Mouse (Mus musculus): ENCODE data around the gene Ifrd2. TPM values are rescaled to one million over a fixed set of nuclear protein-coding genes. Genes with fewer than 3 reads are reported as not detected.

The Ifrd2 gene
- 29.4 TPM for polyA plus RNA-seq (2012; fragmentation: generic; extraction: Trizol)

- TF ChIP-seq POLR2AphosphoS2 (IDR thresholded peaks at IDR 0.05; ENCODE audit: insufficient read length, low read depth) (peak; percentile 88), TCF3 (IDR thresholded peaks at IDR 0.05; ENCODE audit: insufficient read length, low read depth) (no peak), MYOG (IDR thresholded peaks at IDR 0.05; ENCODE audit: control insufficient read depth in 1 of 3, insufficient read depth in 1 of 3, insufficient read length in 2 of 3, low read depth in 2 of 3) (no peak), TCF12 (IDR thresholded peaks at IDR 0.05; ENCODE audit: insufficient read depth, poor library complexity, severe bottlenecking) (no peak), MYOD1 (IDR thresholded peaks at IDR 0.05; ENCODE audit: control insufficient read depth in 1 of 3, insufficient read length in 2 of 3, low read depth in 2 of 3) (no peak), REST (IDR thresholded peaks at IDR 0.05; ENCODE audit: insufficient read depth, insufficient read length) (no peak), USF1 (IDR thresholded peaks at IDR 0.05; ENCODE audit: low read depth) (no peak), POLR2A (IDR thresholded peaks at IDR 0.05; ENCODE audit: insufficient read length, low read depth) (peak; percentile 75), E2F4 (IDR thresholded peaks at IDR 0.05; ENCODE audit: insufficient read depth) (peak; percentile 10), SRF (IDR thresholded peaks at IDR 0.05; ENCODE audit: control insufficient read depth, insufficient read length, low read depth) (no peak), CEBPB (IDR thresholded peaks at IDR 0.05; ENCODE audit: insufficient read depth, poor library complexity, severe bottlenecking) (no peak), MAX (IDR thresholded peaks at IDR 0.05; ENCODE audit: low read depth) (no peak)
- H3K79me2 ChIP-seq (ENCODE audit: control insufficient read depth, insufficient read depth): peaks cover 14% of the 10 kb centered on the region
- peak within 1 kb of the TSS; percentile 53 for H3K4me3 ChIP-seq
- H3K27me3 ChIP-seq (ENCODE audit: control insufficient read depth, insufficient read depth, insufficient read length): no peaks in the 10 kb centered on the region
- H3ac ChIP-seq (ENCODE audit: control insufficient read depth, insufficient read length): peak within 1 kb of the TSS; percentile 48
- H3K4me2 ChIP-seq (ENCODE audit: low read depth): peak within 1 kb of the TSS; percentile 88
- H3K36me3 ChIP-seq (ENCODE audit: control insufficient read depth, insufficient read depth): no peaks in the 10 kb centered on the region
Measured at GRCm38 (mm10) chr9:107586974-107587832, at the start of gene Ifrd2. TSS of gene Ifrd2 (plus strand) at chr9:107587642.

DNA sequence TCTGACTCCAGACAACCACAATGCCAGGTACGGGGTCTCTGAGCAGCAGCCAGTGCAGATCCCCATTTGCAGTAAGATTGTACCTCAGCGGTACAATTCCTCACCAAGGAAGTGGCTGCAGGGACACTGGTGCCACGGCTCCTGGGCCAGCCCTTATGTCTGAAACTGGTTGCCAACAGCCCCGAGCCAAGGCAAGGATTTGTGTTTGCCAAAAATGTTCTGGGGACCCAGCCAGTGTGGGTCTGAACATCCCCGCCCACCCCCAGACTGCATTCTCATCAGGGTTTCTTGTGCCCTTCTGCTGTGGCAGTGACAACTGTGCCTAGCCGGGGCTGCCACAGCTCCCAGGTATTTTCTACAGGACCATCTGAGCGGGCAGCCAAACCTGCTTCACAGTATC lies 49.2 kb upstream of the Ifrd2 start:
- no peak overlapping the region for H3K4me3 ChIP-seq
- H3K4me2 ChIP-seq (ENCODE audit: low read depth): no peak overlapping the region
- H3K79me2 ChIP-seq (ENCODE audit: control insufficient read depth, insufficient read depth): peaks cover 34% of the 10 kb centered on the region
- TF ChIP-seq TCF3 (IDR thresholded peaks at IDR 0.05; ENCODE audit: insufficient read length, low read depth) (no peak), TCF12 (IDR thresholded peaks at IDR 0.05; ENCODE audit: insufficient read depth, poor library complexity, severe bottlenecking) (no peak), E2F4 (IDR thresholded peaks at IDR 0.05; ENCODE audit: insufficient read depth) (no peak), MYOD1 (IDR thresholded peaks at IDR 0.05; ENCODE audit: control insufficient read depth in 1 of 3, insufficient read length in 2 of 3, low read depth in 2 of 3) (no peak), USF1 (IDR thresholded peaks at IDR 0.05; ENCODE audit: low read depth) (no peak), REST (IDR thresholded peaks at IDR 0.05; ENCODE audit: insufficient read depth, insufficient read length) (no peak), POLR2A (IDR thresholded peaks at IDR 0.05; ENCODE audit: insufficient read length, low read depth) (no peak), CEBPB (IDR thresholded peaks at IDR 0.05; ENCODE audit: insufficient read depth, poor library complexity, severe bottlenecking) (no peak), MAX (IDR thresholded peaks at IDR 0.05; ENCODE audit: low read depth) (no peak), SRF (IDR thresholded peaks at IDR 0.05; ENCODE audit: control insufficient read depth, insufficient read length, low read depth) (no peak), POLR2AphosphoS2 (IDR thresholded peaks at IDR 0.05; ENCODE audit: insufficient read length, low read depth) (no peak), MYOG (IDR thresholded peaks at IDR 0.05; ENCODE audit: control insufficient read depth in 1 of 3, insufficient read depth in 1 of 3, insufficient read length in 2 of 3, low read depth in 2 of 3) (no peak)
- H3ac ChIP-seq (ENCODE audit: control insufficient read depth, insufficient read length): no peak overlapping the region
- no peaks in the 10 kb centered on the region for H3K27me3 ChIP-seq (ENCODE audit: control insufficient read depth, insufficient read depth, insufficient read length)
- peaks cover 10% of the 10 kb centered on the region for H3K36me3 ChIP-seq (ENCODE audit: control insufficient read depth, insufficient read depth)

DNA sequence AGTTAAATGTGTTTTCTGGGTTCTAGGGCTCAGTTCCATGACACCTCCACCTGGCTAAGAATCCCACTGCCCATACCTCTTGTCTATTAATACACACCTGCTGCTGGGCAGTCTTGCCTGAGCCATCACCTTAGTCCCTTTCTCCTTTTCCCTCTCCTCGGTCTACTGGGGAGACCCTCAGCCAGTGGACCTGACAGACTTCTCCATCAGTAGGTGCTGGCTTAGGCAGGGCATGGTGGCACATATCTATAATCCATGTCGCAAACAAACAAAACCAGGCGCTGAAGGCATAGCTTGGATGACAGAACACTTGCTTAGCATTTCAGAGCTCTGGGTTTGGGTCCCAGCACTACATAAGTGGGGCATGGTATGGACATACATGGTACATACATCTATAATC lies 48.7 kb upstream of the Ifrd2 start:
- Histone ChIP-seq H3K27me3 (ENCODE audit: control insufficient read depth, insufficient read depth, insufficient read length) (no peaks in the 10 kb centered on the region), H3K36me3 (ENCODE audit: control insufficient read depth, insufficient read depth) (peaks cover 10% of the 10 kb centered on the region), H3ac (ENCODE audit: control insufficient read depth, insufficient read length) (no peak overlapping the region), H3K4me2 (ENCODE audit: low read depth) (no peak overlapping the region), H3K79me2 (ENCODE audit: control insufficient read depth, insufficient read depth) (peaks cover 34% of the 10 kb centered on the region), H3K4me3 (no peak overlapping the region)
- TF ChIP-seq TCF3 (IDR thresholded peaks at IDR 0.05; ENCODE audit: insufficient read length, low read depth): no peak
- no peak for TF ChIP-seq MAX (IDR thresholded peaks at IDR 0.05; ENCODE audit: low read depth)
- TF ChIP-seq CEBPB (IDR thresholded peaks at IDR 0.05; ENCODE audit: insufficient read depth, poor library complexity, severe bottlenecking): no peak
- TF ChIP-seq USF1 (IDR thresholded peaks at IDR 0.05; ENCODE audit: low read depth): no peak
- no peak for TF ChIP-seq REST (IDR thresholded peaks at IDR 0.05; ENCODE audit: insufficient read depth, insufficient read length)
- TF ChIP-seq MYOG (IDR thresholded peaks at IDR 0.05; ENCODE audit: control insufficient read depth in 1 of 3, insufficient read depth in 1 of 3, insufficient read length in 2 of 3, low read depth in 2 of 3): no peak
- no peak for TF ChIP-seq E2F4 (IDR thresholded peaks at IDR 0.05; ENCODE audit: insufficient read depth)
- no peak for TF ChIP-seq MYOD1 (IDR thresholded peaks at IDR 0.05; ENCODE audit: control insufficient read depth in 1 of 3, insufficient read length in 2 of 3, low read depth in 2 of 3)
- TF ChIP-seq POLR2A (IDR thresholded peaks at IDR 0.05; ENCODE audit: insufficient read length, low read depth): no peak

- Histone ChIP-seq H3K79me2 (ENCODE audit: control insufficient read depth, insufficient read depth) (peaks cover 26% of the 10 kb centered on the region), H3K36me3 (ENCODE audit: control insufficient read depth, insufficient read depth) (peaks cover 10% of the 10 kb centered on the region), H3K27me3 (ENCODE audit: control insufficient read depth, insufficient read depth, insufficient read length) (no peaks in the 10 kb centered on the region), H3ac (ENCODE audit: control insufficient read depth, insufficient read length) (no peak overlapping the region), H3K4me3 (no peak overlapping the region), H3K4me2 (ENCODE audit: low read depth) (no peak overlapping the region)
- TF ChIP-seq TCF12 (IDR thresholded peaks at IDR 0.05; ENCODE audit: insufficient read depth, poor library complexity, severe bottlenecking): no peak
- peak; percentile 24 for TF ChIP-seq POLR2A (IDR thresholded peaks at IDR 0.05; ENCODE audit: insufficient read length, low read depth)
- no peak for TF ChIP-seq CEBPB (IDR thresholded peaks at IDR 0.05; ENCODE audit: insufficient read depth, poor library complexity, severe bottlenecking)
- TF ChIP-seq MAX (IDR thresholded peaks at IDR 0.05; ENCODE audit: low read depth): no peak
- TF ChIP-seq MYOG (IDR thresholded peaks at IDR 0.05; ENCODE audit: control insufficient read depth in 1 of 3, insufficient read depth in 1 of 3, insufficient read length in 2 of 3, low read depth in 2 of 3): no peak
- TF ChIP-seq USF1 (IDR thresholded peaks at IDR 0.05; ENCODE audit: low read depth): no peak
- no peak for TF ChIP-seq REST (IDR thresholded peaks at IDR 0.05; ENCODE audit: insufficient read depth, insufficient read length)
- TF ChIP-seq POLR2AphosphoS2 (IDR thresholded peaks at IDR 0.05; ENCODE audit: insufficient read length, low read depth): peak; percentile 70
- no peak for TF ChIP-seq SRF (IDR thresholded peaks at IDR 0.05; ENCODE audit: control insufficient read depth, insufficient read length, low read depth)
Measured at GRCm38 (mm10) chr9:107539940-107540339, 47.5 kb upstream of the Ifrd2 start.

Measured in myocyte (in vitro differentiated cells).